Mouse (Mus musculus): ENCODE data around the gene Pih1d2.

GRCm38 (mm10) chr9:50660431-50660830, 43.3 kb downstream of the Pih1d2 start:
- TF ChIP-seq POLR2A (IDR thresholded peaks at IDR 0.05; ENCODE audit: insufficient read depth, low read depth, low read length) (0 out of 2 replicates have a peak, but pooled peaks have one; percentile 39), CTCF (IDR thresholded peaks at IDR 0.05) (no peak)
